ENCODE assay signal across 10 mouse cellular contexts in genomic region chr19:45736855-45737207, GRCm38 (mm10). TPM values are rescaled to one million over a fixed set of nuclear protein-coding genes. Genes with fewer than 3 reads are reported as not detected.
DNase-seq lines count a peak whose midpoint lies in the region; ATAC-seq and TF ChIP-seq lines count a peak whose summit lies in the region.
"Had no signal": no experiment of that assay in that cellular context is flagged by ENCODE, and none has a peak within 500 bp of the region (broad histone marks: within the 10 kb centered on the region; RNA-seq: fewer than 3 reads in every experiment).

No protein-coding gene starts in this region.

- no peak for TF ChIP-seq CTCF in E14TG2a.4 (conservative IDR thresholded peaks at IDR 0.05; ENCODE audit: low read length)
- no peak for TF ChIP-seq CTCF in liver, embryonic 14.5 days (IDR thresholded peaks at IDR 0.05; ENCODE audit: low read depth)

- H3K36me3 ChIP-seq in E14TG2a.4 (ENCODE audit: insufficient read depth, low read length) = no peaks in the 10 kb centered on the region
- no peaks in the 10 kb centered on the region for H3K36me3 ChIP-seq in forebrain, embryonic 10.5 days (replicated peaks)
- no peaks in the 10 kb centered on the region for H3K36me3 ChIP-seq in hindbrain, embryonic 15.5 days
- H3K36me3 ChIP-seq in liver, embryonic 14.5 days (replicated peaks; ENCODE audit: control insufficient read depth, insufficient read depth, low read depth) = no peaks in the 10 kb centered on the region
- H3K36me3 ChIP-seq in neural tube, embryonic 11.5 days (ENCODE audit: control insufficient read depth, insufficient read depth, low read length) = no peaks in the 10 kb centered on the region

- TF ChIP-seq EP300 in liver, embryonic 14.5 days (IDR thresholded peaks at IDR 0.05; ENCODE audit: low read depth) = no peak

- peak overlapping the region; percentile 64 for H3K4me3 ChIP-seq in E14TG2a.4 (replicated peaks; ENCODE audit: low read length)
- H3K4me3 ChIP-seq in forebrain, embryonic 10.5 days = peak overlapping the region; percentile 43
- peak overlapping the region; percentile 26 for H3K4me3 ChIP-seq in hindbrain, embryonic 15.5 days
- no peak overlapping the region for H3K4me3 ChIP-seq in liver, embryonic 14.5 days (ENCODE audit: insufficient read depth in 1 of 2, low read depth in 2 of 2, low read length in 2 of 2)
- H3K4me3 ChIP-seq in neural tube, embryonic 11.5 days (ENCODE audit: low read depth, low read length) = 0 out of 2 replicates have a peak overlapping the region, but pooled peaks have one; percentile 15
- H3K4me3 ChIP-seq: erythroblast, embryonic 14.5 days had no signal

- WGBS in forebrain, embryonic 10.5 days = 2% methylated on average over 28 of the region's 28 CpGs
- 1% methylated on average over 28 of the region's 28 CpGs for WGBS in hindbrain, embryonic 15.5 days
- under 1% methylated on average over 28 of the region's 28 CpGs for WGBS in liver, embryonic 14.5 days (ENCODE audit: insufficient replicate concordance)
- WGBS in neural tube, embryonic 11.5 days = 1% methylated on average over 28 of the region's 28 CpGs

- H3K9me3 ChIP-seq in E14TG2a.4 (ENCODE audit: low read length) = no peaks in the 10 kb centered on the region
- H3K9me3 ChIP-seq in forebrain, embryonic 10.5 days = no peaks in the 10 kb centered on the region; the same call in 1 of the 2 replicates
- no peaks in the 10 kb centered on the region for H3K9me3 ChIP-seq in hindbrain, embryonic 15.5 days
- no peaks in the 10 kb centered on the region for H3K9me3 ChIP-seq in liver, embryonic 14.5 days (ENCODE audit: control insufficient read depth, low read length)
- H3K9me3 ChIP-seq in neural tube, embryonic 11.5 days (ENCODE audit: control insufficient read depth, low read length) = no peaks in the 10 kb centered on the region

- no peak overlapping the region for H3K9ac ChIP-seq in hindbrain, embryonic 15.5 days
- no peak overlapping the region for H3K9ac ChIP-seq in liver, embryonic 14.5 days (replicated peaks)
- H3K9ac ChIP-seq in neural tube, embryonic 11.5 days (ENCODE audit: low read length) = no peak overlapping the region; the same call in 1 of the 2 replicates

- 0 out of 2 replicates have a peak, but pooled peaks have one; percentile 15 for ATAC-seq in hindbrain, embryonic 15.5 days (ENCODE audit: low FRiP score, low read depth)
- peak; percentile 39; the same call in 1 of the 2 replicates for ATAC-seq in liver, embryonic 14.5 days (ENCODE audit: insufficient read depth)
- no peak for ATAC-seq in neural tube, embryonic 11.5 days (ENCODE audit: insufficient read depth, low FRiP score, low TSS enrichment)

- H3K27ac ChIP-seq in forebrain, embryonic 10.5 days = peak overlapping the region; percentile 71
- H3K27ac ChIP-seq in hindbrain, embryonic 15.5 days (replicated peaks) = no peak overlapping the region
- no peak overlapping the region for H3K27ac ChIP-seq in liver, embryonic 14.5 days
- no peak overlapping the region for H3K27ac ChIP-seq in neural tube, embryonic 11.5 days (ENCODE audit: low read depth, low read length)

- peaks cover 41% of the 10 kb centered on the region for H3K4me1 ChIP-seq in E14TG2a.4 (replicated peaks; ENCODE audit: low read depth, low read length)
- peaks cover 75% of the 10 kb centered on the region for H3K4me1 ChIP-seq in forebrain, embryonic 10.5 days
- H3K4me1 ChIP-seq in hindbrain, embryonic 15.5 days (replicated peaks) = peaks cover 17% of the 10 kb centered on the region
- H3K4me1 ChIP-seq in liver, embryonic 14.5 days (replicated peaks; ENCODE audit: control insufficient read depth in 2 of 2, insufficient read depth in 2 of 2, low read length in 1 of 2) = peaks cover 0 to 2% of the 10 kb centered on the region in 2 experiments; a peak in 1 of 4 replicates
- peaks cover 14% of the 10 kb centered on the region for H3K4me1 ChIP-seq in neural tube, embryonic 11.5 days (ENCODE audit: control insufficient read depth, insufficient read depth, low read length)

- H3K27me3 ChIP-seq in E14TG2a.4 (ENCODE audit: insufficient read depth, low read length) = peaks cover 98% of the 10 kb centered on the region
- peaks cover 100% of the 10 kb centered on the region for H3K27me3 ChIP-seq in forebrain, embryonic 10.5 days (ENCODE audit: poor library complexity, severe bottlenecking)
- H3K27me3 ChIP-seq in hindbrain, embryonic 15.5 days = peaks cover 98% of the 10 kb centered on the region
- peaks cover 75% of the 10 kb centered on the region for H3K27me3 ChIP-seq in liver, embryonic 14.5 days (ENCODE audit: control insufficient read depth, insufficient read depth, low read length)
- peaks cover 99% of the 10 kb centered on the region for H3K27me3 ChIP-seq in neural tube, embryonic 11.5 days (ENCODE audit: control insufficient read depth, insufficient read depth, low read length)

- DNase-seq in cerebellum, adult 9-11 months = peak; percentile 18
- no peak for DNase-seq in cerebellum, adult 11 months
- DNase-seq in forebrain, embryonic 10.5 days (ENCODE audit: extremely low spot score, low spot score) = peak; percentile 59
- DNase-seq in liver, embryonic 14.5 days (ENCODE audit: low read depth in 3 of 3, low spot score in 3 of 3) = peak in 1 of 3 experiments; percentile 24
- peak; percentile 56 for DNase-seq in neural tube, embryonic 11.5 days (ENCODE audit: low spot score)
- no peak for DNase-seq in frontal cortex, postnatal 25 days (ENCODE audit: low spot score in 2 of 2)

- H3K4me2 ChIP-seq in hindbrain, embryonic 15.5 days = peak overlapping the region; percentile 52
- H3K4me2 ChIP-seq in liver, embryonic 14.5 days (ENCODE audit: low read depth) = no peak overlapping the region; the same call in 1 of the 2 replicates
- H3K4me2 ChIP-seq in neural tube, embryonic 11.5 days (ENCODE audit: low read depth) = peak overlapping the region; percentile 34

RNA-seq across cellular contexts. Expression of gene Fgf8, which starts 5.9 kb away (rescaled TPM):
- polyA plus RNA-seq in forebrain, embryonic 10.5 days (2016; fragmentation: Nextera tagmentation; extraction: Ambion mirVana) = 30.6 and 35.3 TPM in 2 replicates
- polyA plus RNA-seq in hindbrain, embryonic 15.5 days (2015; fragmentation: Nextera tagmentation; extraction: Ambion mirVana) = 0.45 and 0.47 TPM in 2 replicates
- 0.08 TPM in 1 of 2 replicates, not detected in the other for polyA plus RNA-seq in liver, embryonic 14.5 days (2012; rRNA removed)
- polyA plus RNA-seq in liver, embryonic 14.5 days (2014; fragmentation: Nextera tagmentation; extraction: Ambion mirVana) = not detected in 2 replicates
- 0.23 and 0.72 TPM in 2 replicates for polyA plus RNA-seq in neural tube, embryonic 11.5 days (2014; fragmentation: Nextera tagmentation; extraction: Ambion mirVana)
- polyA plus RNA-seq: C2C12; erythroblast, embryonic 14.5 days had no signal

RNA-seq across cellular contexts. Expression of gene Npm3, which starts 12.6 kb away (rescaled TPM):
- polyA plus RNA-seq in forebrain, embryonic 10.5 days (2016; fragmentation: Nextera tagmentation; extraction: Ambion mirVana) = 10.7 and 16.1 TPM in 2 replicates
- 6.9 and 7.3 TPM in 2 replicates for polyA plus RNA-seq in hindbrain, embryonic 15.5 days (2015; fragmentation: Nextera tagmentation; extraction: Ambion mirVana)
- 59.0 and 59.7 TPM in 2 replicates for polyA plus RNA-seq in liver, embryonic 14.5 days (2012; rRNA removed)
- 10.6 and 11.4 TPM in 2 replicates for polyA plus RNA-seq in liver, embryonic 14.5 days (2014; fragmentation: Nextera tagmentation; extraction: Ambion mirVana)
- 10.1 and 10.5 TPM in 2 replicates for polyA plus RNA-seq in neural tube, embryonic 11.5 days (2014; fragmentation: Nextera tagmentation; extraction: Ambion mirVana)

RNA-seq across cellular contexts. Expression of gene Mgea5, which starts 46.8 kb away (rescaled TPM):
- 59.2 and 63.9 TPM in 2 replicates for polyA plus RNA-seq in forebrain, embryonic 10.5 days (2016; fragmentation: Nextera tagmentation; extraction: Ambion mirVana)
- 79.4 and 85.4 TPM in 2 replicates for polyA plus RNA-seq in hindbrain, embryonic 15.5 days (2015; fragmentation: Nextera tagmentation; extraction: Ambion mirVana)
- polyA plus RNA-seq in liver, embryonic 14.5 days (2012; rRNA removed) = 17.1 and 25.2 TPM in 2 replicates
- polyA plus RNA-seq in liver, embryonic 14.5 days (2014; fragmentation: Nextera tagmentation; extraction: Ambion mirVana) = 15.0 and 16.7 TPM in 2 replicates
- 65.8 and 69.7 TPM in 2 replicates for polyA plus RNA-seq in neural tube, embryonic 11.5 days (2014; fragmentation: Nextera tagmentation; extraction: Ambion mirVana)

Comparison
In these comparisons a context has a peak if more than half of its experiments do, and no peak if none do; other contexts are left out.
1. DNase-seq: peak in cerebellum, adult 9-11 months (single experiment), forebrain, embryonic 10.5 days (single experiment) and neural tube, embryonic 11.5 days (single experiment); none in cerebellum, adult 11 months (single experiment) and frontal cortex, postnatal 25 days (0 of 2).
2. H3K4me3 ChIP-seq: peak in E14TG2a.4 (single experiment), forebrain, embryonic 10.5 days (single experiment), hindbrain, embryonic 15.5 days (single experiment) and neural tube, embryonic 11.5 days (single experiment); none in liver, embryonic 14.5 days (0 of 2).
3. RNA of gene Fgf8, which starts 5.9 kb away (polyA plus RNA-seq): 30.6 to 35.3 TPM in forebrain, embryonic 10.5 days; 0.45 to 0.47 TPM in hindbrain, embryonic 15.5 days, 0.23 to 0.72 TPM in neural tube, embryonic 11.5 days and 0.08 TPM in liver, embryonic 14.5 days; every median in the first group is over 10 times any median in the second.